Mouse (Mus musculus) kidney, embryonic 14.5 days (tissue): ENCODE data around the gene Entpd3. TPM values are rescaled to one million over a fixed set of nuclear protein-coding genes. Genes with fewer than 3 reads are reported as not detected.

Source experiments
- ATAC-seq: fragments of 200-750 bp; cut with Nextera tagmentation; 2 replicates; pipeline ENCODE4 v1.8.0; 2017; ENCODE audit warnings: moderate number of reproducible peaks, mild to moderate bottlenecking, moderate TSS enrichment, moderate library complexity; ENCODE audit not compliant: low FRiP score, low TSS enrichment
- H3K27ac ChIP-seq: fragments of 300-500 bp; sonication (generic); 2 replicates; pipeline ENCODE4 v1.5.1; 2014; ENCODE audit warnings: low read depth, mild to moderate bottlenecking, low read length, moderate library complexity, mixed read lengths
- H3K27me3 ChIP-seq: fragments of 300-500 bp; sonication (generic); 2 replicates; pipeline ENCODE4 v1.6.1; 2014; ENCODE audit warnings: mild to moderate bottlenecking, low read length; ENCODE audit not compliant: control insufficient read depth, insufficient read depth
- H3K36me3 ChIP-seq: fragments of 300-500 bp; sonication (generic); 2 replicates; pipeline ENCODE4 v1.6.1; 2014; ENCODE audit warnings: low read length, mixed read lengths; ENCODE audit not compliant: control insufficient read depth, insufficient read depth
- H3K4me1 ChIP-seq: fragments of 300-500 bp; sonication (generic); 2 replicates; pipeline ENCODE4 v1.6.1; 2014; ENCODE audit warnings: low read length, mixed read lengths; ENCODE audit not compliant: control insufficient read depth, insufficient read depth
- H3K4me2 ChIP-seq: fragments of 300-500 bp; sonication (generic); replicated peaks from 2 replicates; pipeline ENCODE4 v1.6.1; 2014; ENCODE audit warnings: low read depth, mild to moderate bottlenecking, low read length
- H3K4me3 ChIP-seq: fragments of 300-500 bp; sonication (generic); 2 replicates; pipeline ENCODE4 v1.5.1; 2014; ENCODE audit warnings: mild to moderate bottlenecking, low read length
- H3K9ac ChIP-seq: fragments of 300-500 bp; sonication (generic); 2 replicates; pipeline ENCODE4 v1.6.1; 2014; ENCODE audit warnings: low read depth, mild to moderate bottlenecking, low read length, moderate library complexity
- H3K9me3 ChIP-seq: fragments of 300-500 bp; sonication (generic); 2 replicates; pipeline ENCODE4 v1.6.1; 2016; ENCODE audit warnings: low read length; ENCODE audit not compliant: control insufficient read depth
- WGBS: fragments of 180-500 bp; shearing (Covaris S2); extraction: QIAGEN DNeasy Blood & Tissue Kit; methylation state at CpG from one replicate; pipeline ENCODE4 v1.1.7; 2014; 5-methylcytosine and 5-hydroxymethylcytosine counted together
- polyA plus RNA-seq: library from polyadenylated mRNA; unstranded; fragments of >200 nt; fragmentation: Nextera tagmentation; extraction: Ambion mirVana; gene quantifications from 2 replicates; pipeline ENCODE4 v1.2.1, GENCODE M21; 2014

Entpd3 gene
- polyA plus RNA-seq, 1 experiment from 2014 or later = 1.7 TPM

DNA sequence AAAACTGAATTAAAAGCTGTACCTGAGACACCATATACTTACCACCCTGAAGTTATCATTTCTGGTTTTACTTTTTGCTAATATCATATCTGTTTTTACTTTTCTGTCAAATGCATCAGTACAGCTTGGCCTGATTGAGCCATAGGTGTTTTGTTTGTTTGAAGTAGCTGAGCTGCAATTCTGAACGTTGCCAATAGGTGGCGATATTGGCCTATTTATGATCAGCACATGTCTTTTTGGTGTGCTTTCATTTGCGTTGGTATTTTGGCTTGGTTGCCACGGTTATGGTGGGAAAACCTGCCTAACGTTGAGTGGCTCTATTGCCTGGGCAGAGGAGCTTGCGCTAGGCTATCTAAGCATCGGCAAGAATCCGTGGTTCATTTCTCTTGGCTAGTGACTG is 37.6 kb upstream of the Entpd3 start:
- Histone ChIP-seq H3K4me1 (no peaks in the 10 kb centered on the region), H3K27ac (no peak overlapping the region), H3K36me3 (no peaks in the 10 kb centered on the region), H3K4me3 (no peak overlapping the region), H3K4me2 (no peak overlapping the region), H3K9me3 (peaks cover 4% of the 10 kb centered on the region; the same call in 1 of the 2 replicates), H3K9ac (no peak overlapping the region), H3K27me3 (no peaks in the 10 kb centered on the region)
- WGBS = 11% methylated on average over 8 of the region's 8 CpGs
- peak; percentile 50; the same call in 1 of the 2 replicates for ATAC-seq

DNA sequence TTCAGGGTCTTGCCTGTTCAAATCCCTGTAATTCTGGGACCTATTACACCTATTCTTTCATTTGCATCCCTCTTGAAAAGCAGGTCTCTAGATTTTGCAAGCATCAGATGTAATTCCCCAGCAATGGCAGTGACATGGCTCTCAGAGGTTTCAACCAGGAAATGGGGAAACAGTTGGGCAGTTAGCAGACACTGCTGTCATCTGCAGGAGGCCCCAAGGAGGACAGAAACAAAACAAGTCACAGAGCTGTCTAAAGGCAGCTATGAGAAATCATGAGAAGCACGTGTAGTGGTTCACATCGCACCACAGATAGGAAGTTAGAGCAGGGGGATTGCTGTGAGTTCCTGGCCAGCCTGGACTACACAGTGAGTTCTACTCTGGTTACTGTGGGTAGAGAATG is 35.2 kb upstream of the Entpd3 start:
- Histone ChIP-seq H3K36me3 (no peaks in the 10 kb centered on the region), H3K9ac (no peak overlapping the region), H3K4me3 (no peak overlapping the region), H3K27me3 (no peaks in the 10 kb centered on the region), H3K4me2 (no peak overlapping the region), H3K27ac (no peak overlapping the region), H3K4me1 (no peaks in the 10 kb centered on the region), H3K9me3 (peaks cover 6% of the 10 kb centered on the region; the same call in 1 of the 2 replicates)
- WGBS = 88% methylated on average over 2 of the region's 2 CpGs
- no peak for ATAC-seq

- Histone ChIP-seq H3K36me3 (no peaks in the 10 kb centered on the region), H3K4me1 (peaks cover 4% of the 10 kb centered on the region; the same call in 1 of the 2 replicates), H3K4me2 (no peak overlapping the region), H3K9ac (no peak overlapping the region), H3K9me3 (peaks cover 4% of the 10 kb centered on the region; the same call in 1 of the 2 replicates), H3K4me3 (no peak overlapping the region), H3K27ac (no peak overlapping the region), H3K27me3 (no peaks in the 10 kb centered on the region)
- ATAC-seq = no peak
- WGBS = 84% methylated on average over 3 of the region's 3 CpGs
Observed at GRCm38 (mm10) chr9:120511781-120512180, 27.8 kb upstream of the Entpd3 start.

DNA sequence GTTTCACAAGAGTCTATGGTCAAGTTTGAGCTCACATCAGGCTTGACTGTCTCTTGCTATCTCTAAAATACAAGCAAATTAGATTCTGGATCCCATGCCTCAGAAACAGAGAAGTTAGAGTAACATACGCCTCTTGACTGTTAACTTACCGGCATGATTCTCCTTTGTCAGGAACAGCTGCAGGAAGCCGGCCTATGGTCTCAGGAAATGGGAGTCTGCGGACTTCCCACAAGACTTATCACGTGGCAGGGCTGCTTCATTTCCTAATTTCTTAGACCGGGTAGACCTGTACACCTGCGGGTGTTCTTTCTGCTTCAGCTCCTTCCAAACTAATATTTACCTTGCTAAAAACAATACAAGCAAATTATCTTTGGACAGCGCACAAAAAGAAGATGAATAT is 22.9 kb upstream of the Entpd3 start:
- WGBS = 46% methylated on average over 8 of the region's 8 CpGs

GRCm38 (mm10) chr9:120518946-120519345 is 20.7 kb upstream of the Entpd3 start:
- H3K4me2 ChIP-seq = no peak overlapping the region
- no peaks in the 10 kb centered on the region for H3K27me3 ChIP-seq

More for the DNA sequence above, 22.9 kb upstream of the Entpd3 start:
- no peaks in the 10 kb centered on the region for H3K27me3 ChIP-seq
- no peak overlapping the region for H3K4me3 ChIP-seq
- no peak overlapping the region for H3K4me2 ChIP-seq
- peaks cover 4% of the 10 kb centered on the region; the same call in 1 of the 2 replicates for H3K4me1 ChIP-seq
- ATAC-seq = no peak
- H3K9me3 ChIP-seq = no peaks in the 10 kb centered on the region
- H3K9ac ChIP-seq = no peak overlapping the region
- H3K36me3 ChIP-seq = no peaks in the 10 kb centered on the region
- no peak overlapping the region for H3K27ac ChIP-seq

GRCm38 (mm10) chr9:120519469-120520125 is 20.0 kb upstream of the Entpd3 start:
- Histone ChIP-seq H3K27me3 (no peaks in the 10 kb centered on the region), H3K9me3 (no peaks in the 10 kb centered on the region), H3K9ac (no peak overlapping the region), H3K4me1 (peaks cover 4% of the 10 kb centered on the region; the same call in 1 of the 2 replicates), H3K4me2 (no peak overlapping the region), H3K36me3 (no peaks in the 10 kb centered on the region), H3K27ac (no peak overlapping the region), H3K4me3 (no peak overlapping the region)
- no peak for ATAC-seq
- WGBS = 57% methylated on average over 19 of the region's 19 CpGs

More at GRCm38 (mm10) chr9:120518946-120519345, 20.7 kb upstream of the Entpd3 start:
- Histone ChIP-seq H3K36me3 (no peaks in the 10 kb centered on the region), H3K4me1 (peaks cover 4% of the 10 kb centered on the region; the same call in 1 of the 2 replicates), H3K4me3 (no peak overlapping the region), H3K9ac (no peak overlapping the region), H3K27ac (no peak overlapping the region), H3K9me3 (no peaks in the 10 kb centered on the region)
- ATAC-seq = no peak
- WGBS = 78% methylated on average over 3 of the region's 3 CpGs

GRCm38 (mm10) chr9:120521161-120521560 is 18.5 kb upstream of the Entpd3 start:
- H3K4me3 ChIP-seq = no peak overlapping the region
- 96% methylated on average over 1 of the region's 1 CpGs for WGBS
- no peaks in the 10 kb centered on the region for H3K9me3 ChIP-seq
- H3K36me3 ChIP-seq = no peaks in the 10 kb centered on the region
- H3K4me2 ChIP-seq = no peak overlapping the region
- ATAC-seq = no peak
- no peak overlapping the region for H3K9ac ChIP-seq
- peaks cover 4% of the 10 kb centered on the region; the same call in 1 of the 2 replicates for H3K4me1 ChIP-seq
- H3K27ac ChIP-seq = no peak overlapping the region
- no peaks in the 10 kb centered on the region for H3K27me3 ChIP-seq

- Histone ChIP-seq H3K27me3 (no peaks in the 10 kb centered on the region), H3K4me1 (no peaks in the 10 kb centered on the region), H3K4me3 (no peak overlapping the region), H3K9ac (no peak overlapping the region), H3K9me3 (no peaks in the 10 kb centered on the region), H3K27ac (no peak overlapping the region), H3K4me2 (no peak overlapping the region), H3K36me3 (no peaks in the 10 kb centered on the region)
- no peak for ATAC-seq
- 83% methylated on average over 4 of the region's 4 CpGs for WGBS
Observed at GRCm38 (mm10) chr9:120527270-120527669, 12.3 kb upstream of the Entpd3 start.

DNA sequence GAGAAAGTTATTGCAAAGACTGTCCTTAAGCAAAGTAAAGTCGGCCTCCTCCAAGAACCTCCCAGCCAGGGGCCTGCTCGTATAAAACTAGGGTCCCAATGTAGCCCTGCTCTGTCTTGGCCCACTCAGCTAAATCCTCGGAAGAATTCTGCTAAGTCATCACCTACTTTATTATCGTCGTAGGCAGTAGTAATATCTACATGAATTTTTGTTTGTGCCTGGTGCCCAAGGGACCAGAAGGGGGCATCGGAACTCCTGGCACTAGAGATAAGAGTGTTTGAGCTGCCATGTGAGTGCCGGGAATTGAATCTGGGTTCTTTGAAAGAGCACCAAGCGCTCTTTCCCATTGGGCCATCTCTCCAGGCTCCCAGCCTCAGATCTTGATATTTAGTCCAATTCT is 11.7 kb upstream of the Entpd3 start:
- H3K27ac ChIP-seq = no peak overlapping the region
- H3K4me3 ChIP-seq = no peak overlapping the region
- no peaks in the 10 kb centered on the region for H3K9me3 ChIP-seq
- H3K4me1 ChIP-seq = no peaks in the 10 kb centered on the region
- H3K36me3 ChIP-seq = no peaks in the 10 kb centered on the region
- 90% methylated on average over 8 of the region's 8 CpGs for WGBS
- no peaks in the 10 kb centered on the region for H3K27me3 ChIP-seq
- no peak overlapping the region for H3K4me2 ChIP-seq
- H3K9ac ChIP-seq = no peak overlapping the region
- no peak for ATAC-seq
